Mouse (Mus musculus): ENCODE measurements around the gene Prl.

- TF ChIP-seq CTCF (IDR thresholded peaks at IDR 0.05; ENCODE audit: low read depth): no peak
- TF ChIP-seq EP300 (IDR thresholded peaks at IDR 0.05; ENCODE audit: low read depth): no peak
These were observed 28.7 kb upstream of the Prl start for GRCm38 (mm10) chr13:27028501-27029240.

Measured in heart, postnatal 0 days (tissue).